Mouse (Mus musculus) olfactory bulb, adult 2 months (tissue): ENCODE results near the gene Trp53.

Experiments
- CTCF ChIP-seq: fragments of 200-500 bp; IDR thresholded peaks from 2 replicates; pipeline ENCODE4 v1.5.1; 2012; ENCODE audit warnings: low read depth, mild to moderate bottlenecking, low read length, moderate library complexity; ENCODE audit not compliant: insufficient read depth
- POLR2A ChIP-seq: fragments of 200-500 bp; IDR thresholded peaks from 2 replicates; pipeline ENCODE4 v1.6.1; 2012; ENCODE audit warnings: mild to moderate bottlenecking, low read depth, low read length, moderate library complexity; ENCODE audit not compliant: insufficient read depth

DNA sequence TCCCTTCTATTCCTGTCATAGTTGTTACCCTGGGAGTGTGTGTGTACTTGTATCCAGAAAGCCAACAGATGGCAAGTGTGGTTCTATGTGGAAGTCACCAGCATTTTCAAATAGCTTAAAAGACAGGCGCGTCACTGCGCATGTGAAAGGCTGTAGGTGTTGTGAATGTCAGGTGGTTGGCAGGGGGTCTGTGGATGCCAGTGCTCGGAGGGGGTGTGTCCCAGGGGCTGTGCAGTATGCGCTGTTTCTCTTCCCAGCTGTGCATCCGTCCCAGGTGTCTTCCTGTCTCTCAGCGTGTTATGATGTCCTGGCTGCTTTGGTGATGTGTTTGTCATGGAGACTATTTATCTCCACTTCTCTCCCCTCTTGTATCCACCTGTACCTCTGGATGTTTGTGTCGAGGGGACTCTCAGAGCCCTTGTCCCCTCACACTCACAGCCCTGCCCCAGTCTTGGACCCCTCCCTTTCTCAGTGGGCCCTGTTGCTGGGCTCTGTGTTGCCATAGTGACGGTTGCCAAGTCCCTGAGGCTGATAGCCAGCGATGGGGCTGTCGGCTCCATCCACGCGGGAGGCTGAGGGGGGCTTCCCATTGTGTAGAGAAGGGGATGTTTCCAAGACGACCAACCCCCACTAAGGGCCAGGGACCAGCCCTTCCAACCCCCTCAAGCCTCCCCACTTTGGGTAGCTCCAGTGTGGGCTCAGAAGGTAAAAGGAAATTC is 27.4 kb upstream of the Trp53 start:
- no peak for TF ChIP-seq CTCF
- TF ChIP-seq POLR2A: no peak
